Mouse (Mus musculus) embryonic facial prominence, embryonic 14.5 days (tissue): ENCODE results near the gene Slc2a5. TPM values are rescaled to one million over a fixed set of nuclear protein-coding genes. Genes with fewer than 3 reads are reported as not detected.

ENCODE experiments used
- ATAC-seq: fragments of 200-750 bp; cut with Nextera tagmentation; 2 replicates; pipeline ENCODE4 v1.8.0; 2017; ENCODE audit warnings: low read depth, moderate number of reproducible peaks, moderate TSS enrichment
- DNase-seq: peaks from one replicate; pipeline ENCODE4 v3.0.0-alpha.2; 2015; ENCODE audit warnings: low spot score
- H3K27ac ChIP-seq: fragments of 300-500 bp; sonication (generic); replicated peaks from 2 replicates; pipeline ENCODE4 v1.5.1; 2014; ENCODE audit warnings: low read depth, mild to moderate bottlenecking, low read length, moderate library complexity
- H3K27me3 ChIP-seq: fragments of 300-500 bp; sonication (generic); replicated peaks from 2 replicates; pipeline ENCODE4 v1.6.1; 2014; ENCODE audit warnings: low read length; ENCODE audit not compliant: control insufficient read depth, insufficient read depth
- H3K36me3 ChIP-seq: fragments of 300-500 bp; sonication (generic); 2 replicates; pipeline ENCODE4 v1.6.1; 2014; ENCODE audit warnings: low read length, mixed read lengths; ENCODE audit not compliant: control insufficient read depth, insufficient read depth
- H3K4me1 ChIP-seq: fragments of 300-500 bp; sonication (generic); 2 replicates; pipeline ENCODE4 v1.6.1; 2014; ENCODE audit warnings: antibody characterized with exemption, low read length; ENCODE audit not compliant: control insufficient read depth, insufficient read depth
- H3K4me2 ChIP-seq: fragments of 300-500 bp; sonication (generic); 2 replicates; pipeline ENCODE4 v1.6.1; 2014; ENCODE audit warnings: low read depth, mild to moderate bottlenecking, low read length, moderate library complexity, mixed read lengths
- H3K4me3 ChIP-seq: fragments of 300-500 bp; sonication (generic); 2 replicates; pipeline ENCODE4 v1.5.1; 2014; ENCODE audit warnings: low read depth, mild to moderate bottlenecking, low read length
- H3K9ac ChIP-seq: fragments of 300-500 bp; sonication (generic); 2 replicates; pipeline ENCODE4 v1.6.1; 2014; ENCODE audit warnings: low read depth, mild to moderate bottlenecking, low read length, moderate library complexity, mixed read lengths
- H3K9me3 ChIP-seq: fragments of 300-500 bp; sonication (generic); 2 replicates; pipeline ENCODE4 v1.6.1; 2016; ENCODE audit warnings: low read length; ENCODE audit not compliant: control insufficient read depth
- WGBS: fragments of 180-500 bp; shearing (Covaris S2); extraction: QIAGEN DNeasy Blood & Tissue Kit; methylation state at CpG from one replicate; pipeline ENCODE4 v1.1.7; 2014; 5-methylcytosine and 5-hydroxymethylcytosine counted together
- polyA plus RNA-seq: library from polyadenylated mRNA; unstranded; fragments of >200 nt; fragmentation: Nextera tagmentation; extraction: Ambion mirVana; gene quantifications from 2 replicates; pipeline ENCODE4 v1.2.1, GENCODE M21; 2014

Gene Slc2a5
- polyA plus RNA-seq, 1 experiment from 2014 or later: 3.5 TPM

DNA sequence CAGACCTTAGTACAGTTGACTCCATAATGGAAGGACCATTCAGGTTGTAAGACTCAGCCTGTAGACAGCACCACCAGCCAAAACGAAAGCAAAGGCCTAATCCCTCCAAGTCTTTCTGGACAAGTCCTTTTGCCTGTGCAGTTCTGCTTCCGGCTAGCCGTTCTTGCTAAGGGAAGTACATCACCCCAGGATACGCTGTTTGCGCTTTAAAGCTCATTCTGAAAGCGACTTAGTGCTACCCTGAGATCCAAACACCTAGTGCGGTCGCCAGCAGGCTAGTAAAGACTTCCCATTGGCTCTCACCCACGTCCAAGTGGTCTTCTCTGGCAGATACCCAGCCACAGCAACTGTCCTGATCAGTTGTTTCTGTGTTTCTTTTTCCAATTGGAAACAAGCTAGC lies 8.7 kb upstream of the Slc2a5 start:
- WGBS: 70% methylated on average over 9 of the region's 9 CpGs
- no peaks in the 10 kb centered on the region for H3K9me3 ChIP-seq
- ATAC-seq (no peak), DNase-seq (no peak)
- no peak overlapping the region for H3K4me2 ChIP-seq
- H3K27me3 ChIP-seq: no peaks in the 10 kb centered on the region
- no peak overlapping the region for H3K27ac ChIP-seq
- H3K4me3 ChIP-seq: no peak overlapping the region
- H3K36me3 ChIP-seq: no peaks in the 10 kb centered on the region
- no peak overlapping the region for H3K9ac ChIP-seq
- H3K4me1 ChIP-seq: no peaks in the 10 kb centered on the region; the same call in 1 of the 2 replicates

DNA sequence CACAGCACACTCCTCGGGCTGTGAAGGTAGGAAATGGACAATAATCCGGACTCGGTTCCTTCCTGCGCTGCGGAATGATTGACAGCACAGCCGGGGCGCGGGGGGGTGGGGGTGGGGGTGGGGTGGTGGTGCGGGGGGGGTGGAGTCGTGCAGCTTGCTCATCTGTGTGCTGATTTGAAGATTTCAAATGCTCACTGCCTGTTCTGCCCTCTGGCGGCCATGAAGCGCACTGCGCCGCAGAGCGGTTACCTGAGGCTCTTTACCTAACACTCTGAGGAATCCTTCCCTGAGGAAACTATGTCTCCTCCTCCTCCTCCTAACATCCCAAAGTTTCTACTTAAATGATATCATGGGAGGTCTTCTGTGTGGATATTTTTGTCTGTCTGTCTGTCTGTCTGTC lies 6.2 kb upstream of the Slc2a5 start:
- H3K27me3 ChIP-seq: no peaks in the 10 kb centered on the region

DNA sequence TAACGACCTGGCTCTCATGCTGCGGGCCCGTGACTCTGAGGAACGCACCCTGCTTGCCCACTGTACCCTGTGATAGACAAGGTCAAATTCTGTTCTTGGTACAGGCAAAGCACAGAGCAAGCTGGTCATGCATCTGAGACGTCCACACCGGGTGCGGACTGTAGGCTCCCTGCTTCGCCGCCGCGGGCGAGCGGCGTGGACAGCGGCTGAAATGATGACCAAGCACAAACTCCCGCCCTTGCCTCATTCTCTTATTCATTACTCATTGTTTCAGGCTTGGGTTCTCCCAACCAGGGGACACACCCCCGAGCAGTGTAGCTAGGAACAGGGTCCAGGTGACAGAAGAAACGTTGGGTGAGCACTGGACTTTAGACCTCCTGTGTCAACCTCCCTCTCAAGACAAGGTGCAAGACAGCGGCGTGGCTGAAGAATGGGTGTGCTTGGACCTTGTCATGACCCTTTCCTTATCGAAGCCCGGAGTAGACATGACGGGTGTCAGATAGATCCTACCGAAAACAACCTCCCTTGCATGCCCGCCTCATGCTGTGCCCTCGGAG lies 4.5 kb upstream of the Slc2a5 start:
- Histone ChIP-seq H3K4me2 (no peak overlapping the region), H3K4me1 (peaks cover 1% of the 10 kb centered on the region; the same call in 1 of the 2 replicates), H3K4me3 (no peak overlapping the region), H3K27ac (no peak overlapping the region), H3K9ac (no peak overlapping the region), H3K9me3 (no peaks in the 10 kb centered on the region), H3K36me3 (no peaks in the 10 kb centered on the region), H3K27me3 (no peaks in the 10 kb centered on the region)
- no peak for DNase-seq
- 91% methylated on average over 26 of the region's 26 CpGs for WGBS
- no peak for ATAC-seq

More for the DNA sequence above, 6.2 kb upstream of the Slc2a5 start:
- H3K9me3 ChIP-seq: no peaks in the 10 kb centered on the region
- H3K36me3 ChIP-seq: no peaks in the 10 kb centered on the region
- 11% methylated on average over 7 of the region's 15 CpGs for WGBS
- peak overlapping the region; percentile 37 for H3K4me2 ChIP-seq
- H3K4me1 ChIP-seq: no peaks in the 10 kb centered on the region; the same call in 1 of the 2 replicates
- H3K27ac ChIP-seq: no peak overlapping the region
- DNase-seq (no peak), ATAC-seq (no peak)
- no peak overlapping the region for H3K9ac ChIP-seq
- no peak overlapping the region for H3K4me3 ChIP-seq

DNA sequence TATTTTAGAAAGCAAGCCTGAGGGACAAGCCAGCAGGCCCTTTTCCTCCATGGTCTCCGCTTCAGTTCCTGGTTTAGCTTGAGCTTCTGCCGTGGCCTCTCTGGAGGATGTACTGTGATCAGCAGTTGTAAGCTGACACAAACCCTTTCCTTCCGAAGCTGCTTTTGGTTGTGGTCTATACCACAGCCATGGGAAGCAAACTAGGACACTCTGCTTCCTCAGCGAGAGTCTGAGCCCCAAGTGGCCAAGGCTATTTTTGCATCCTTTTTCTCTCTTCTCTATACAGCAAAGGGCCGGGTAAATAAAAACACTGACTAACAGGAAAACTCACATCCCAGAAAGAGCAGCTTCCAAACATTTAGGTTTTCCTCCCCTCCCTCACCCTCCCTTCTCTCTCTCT lies 1.8 kb upstream of the Slc2a5 start:
- 32% methylated on average over 5 of the region's 5 CpGs for WGBS
- H3K27me3 ChIP-seq: no peaks in the 10 kb centered on the region
- peaks cover 4% of the 10 kb centered on the region; the same call in 1 of the 2 replicates for H3K4me1 ChIP-seq
- DNase-seq (peak; percentile 41), ATAC-seq (peak; percentile 26)
- H3K9ac ChIP-seq: no peak overlapping the region
- H3K27ac ChIP-seq: no peak overlapping the region
- no peaks in the 10 kb centered on the region for H3K9me3 ChIP-seq
- H3K4me3 ChIP-seq: no peak overlapping the region
- H3K4me2 ChIP-seq: no peak overlapping the region
- H3K36me3 ChIP-seq: no peaks in the 10 kb centered on the region

DNA sequence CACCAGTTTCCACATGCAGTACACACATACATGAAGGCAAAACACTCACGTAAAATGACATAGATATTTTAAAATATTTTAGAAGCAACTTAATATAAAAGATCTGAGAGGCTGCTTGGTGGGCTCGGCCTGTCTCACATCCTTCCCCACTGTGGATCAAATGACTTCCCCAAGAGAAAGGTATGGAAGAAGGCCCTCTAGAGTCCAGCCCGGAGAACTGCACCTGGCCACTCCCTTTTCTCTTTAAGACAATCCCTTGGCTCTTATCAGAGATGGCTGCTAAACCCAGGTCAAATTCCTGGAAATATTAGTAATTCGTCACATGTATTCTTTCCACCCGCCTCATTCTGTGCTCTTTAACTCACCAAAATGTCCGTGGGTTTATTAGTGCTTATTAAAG lies 920 bp upstream of the Slc2a5 start:
- H3K9me3 ChIP-seq: no peaks in the 10 kb centered on the region
- no peak overlapping the region for H3K9ac ChIP-seq
- ATAC-seq (no peak), DNase-seq (no peak)
- no peak overlapping the region for H3K4me3 ChIP-seq
- no peaks in the 10 kb centered on the region for H3K36me3 ChIP-seq
- no peak overlapping the region for H3K27ac ChIP-seq
- no peak overlapping the region for H3K4me2 ChIP-seq
- no peaks in the 10 kb centered on the region for H3K27me3 ChIP-seq
- WGBS: 67% methylated on average over 6 of the region's 6 CpGs
- 0 out of 2 replicates have a peak, but pooled peaks cover 4% of the 10 kb centered on the region for H3K4me1 ChIP-seq

DNA sequence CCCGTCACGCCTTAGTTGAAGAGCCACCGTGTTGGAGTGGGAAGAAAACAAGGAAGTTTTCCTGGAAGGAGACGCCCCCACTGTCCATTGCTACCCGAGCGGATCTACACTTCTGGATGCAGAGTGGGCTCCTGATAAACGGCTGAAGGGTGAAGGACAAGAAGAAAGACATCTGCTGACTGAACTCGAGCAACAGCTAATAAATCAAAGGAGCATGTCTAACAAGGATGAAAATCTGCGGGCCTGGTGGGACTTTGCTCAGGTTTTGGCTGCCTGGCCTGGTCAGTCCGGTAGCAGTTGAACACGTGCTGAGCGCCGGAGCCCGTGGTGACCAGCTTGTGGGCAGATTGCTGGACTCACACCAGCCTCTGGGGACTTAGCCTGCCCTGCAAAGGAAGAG lies 557 bp downstream of the Slc2a5 start:
- H3K36me3 ChIP-seq: no peaks in the 10 kb centered on the region
- H3K27me3 ChIP-seq: no peaks in the 10 kb centered on the region
- ATAC-seq (no peak), DNase-seq (no peak)
- 51% methylated on average over 14 of the region's 14 CpGs for WGBS
- peak overlapping the region; percentile 43 for H3K4me2 ChIP-seq
- H3K9ac ChIP-seq: no peak overlapping the region
- no peaks in the 10 kb centered on the region for H3K9me3 ChIP-seq
- H3K4me3 ChIP-seq: no peak overlapping the region
- no peak overlapping the region for H3K27ac ChIP-seq
- H3K4me1 ChIP-seq: 0 out of 2 replicates have a peak, but pooled peaks cover 4% of the 10 kb centered on the region

DNA sequence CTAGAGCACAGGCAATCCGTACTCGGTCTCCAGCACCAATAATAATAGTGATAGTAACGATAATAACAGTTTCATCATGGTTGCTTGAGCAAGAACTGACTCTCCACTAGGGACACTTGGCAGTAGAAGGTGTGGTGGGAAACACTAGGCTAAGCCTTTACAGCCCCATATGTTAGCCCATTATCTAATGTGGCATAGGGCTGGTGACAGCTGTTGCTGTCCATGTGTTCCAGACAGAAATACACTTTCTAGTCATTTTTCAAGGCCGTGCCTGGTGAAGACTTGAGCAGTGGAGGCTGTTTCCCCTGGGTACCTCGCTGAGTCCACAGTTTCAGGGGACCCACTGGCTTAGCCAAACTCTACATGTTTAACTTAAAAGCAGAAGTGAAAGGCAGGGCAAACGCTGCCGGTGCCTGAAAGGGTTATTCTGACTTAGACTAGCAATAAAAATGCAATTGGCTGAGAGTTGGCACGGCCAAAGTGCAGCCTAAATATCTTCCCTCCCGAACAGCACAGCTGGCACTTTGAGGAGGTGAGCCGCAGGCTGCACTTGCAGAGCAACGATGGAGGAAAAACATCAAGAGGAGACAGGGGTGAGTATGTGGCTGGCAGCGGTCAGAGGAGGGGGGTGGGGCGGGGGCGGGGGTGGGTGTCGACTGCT lies 1.2 kb downstream of the Slc2a5 start:
- WGBS: 49% methylated on average over 15 of the region's 15 CpGs
- DNase-seq: peak; percentile 64
- Histone ChIP-seq H3K9me3 (no peaks in the 10 kb centered on the region), H3K9ac (no peak overlapping the region), H3K4me1 (0 out of 2 replicates have a peak, but pooled peaks cover 4% of the 10 kb centered on the region), H3K27ac (no peak overlapping the region), H3K4me2 (0 out of 2 replicates have a peak overlapping the region, but pooled peaks have one; percentile 3), H3K36me3 (no peaks in the 10 kb centered on the region), H3K27me3 (no peaks in the 10 kb centered on the region), H3K4me3 (no peak overlapping the region)
- ATAC-seq: peak; percentile 35; the same call in 1 of the 2 replicates

DNA sequence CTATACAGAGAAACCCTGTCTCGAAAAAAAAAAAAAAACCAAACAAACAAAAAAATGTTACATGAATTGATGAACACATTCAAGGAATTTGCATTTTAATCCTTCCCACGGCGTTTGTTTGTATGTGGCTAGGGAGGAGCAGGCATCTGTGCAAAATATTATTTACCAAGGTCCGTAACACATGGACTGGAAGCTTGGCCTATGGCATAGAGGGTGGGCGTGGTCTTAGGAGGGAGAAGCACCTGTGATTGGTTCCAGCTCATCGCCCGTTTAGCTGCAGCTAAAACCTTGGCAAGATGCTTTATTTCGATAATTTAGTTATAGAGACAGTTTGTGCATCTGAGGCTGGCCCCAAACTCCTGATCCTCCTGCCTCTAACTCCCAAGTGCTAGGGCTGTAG lies 2.3 kb downstream of the Slc2a5 start:
- Histone ChIP-seq H3K9ac (no peak overlapping the region), H3K9me3 (no peaks in the 10 kb centered on the region), H3K4me1 (0 out of 2 replicates have a peak, but pooled peaks cover 4% of the 10 kb centered on the region), H3K4me3 (no peak overlapping the region), H3K4me2 (no peak overlapping the region), H3K27ac (no peak overlapping the region), H3K36me3 (no peaks in the 10 kb centered on the region), H3K27me3 (no peaks in the 10 kb centered on the region)
- no peak for DNase-seq
- WGBS: 76% methylated on average over 8 of the region's 8 CpGs
- ATAC-seq: no peak

DNA sequence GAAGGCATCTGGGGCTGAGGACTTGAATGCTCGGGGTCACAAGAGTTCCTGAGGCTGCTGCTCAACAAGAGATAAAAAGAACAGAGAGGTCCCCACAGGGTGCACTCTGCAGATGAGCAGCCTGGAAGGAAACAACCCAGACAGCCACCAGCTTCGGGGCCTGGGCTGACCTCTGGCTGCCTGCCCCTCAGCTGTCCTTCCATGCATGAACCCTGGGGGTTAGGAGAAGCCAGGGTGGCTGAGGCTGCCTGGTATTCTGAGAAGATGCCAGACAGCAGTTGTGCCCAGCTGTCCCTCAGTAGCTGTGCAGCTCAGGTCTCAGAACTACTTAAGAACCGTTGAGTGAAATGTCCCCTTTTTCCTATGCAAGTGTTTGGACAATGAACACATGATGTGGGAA lies 3.4 kb downstream of the Slc2a5 start:
- Histone ChIP-seq H3K4me2 (no peak overlapping the region), H3K4me1 (0 out of 2 replicates have a peak, but pooled peaks cover 4% of the 10 kb centered on the region), H3K9me3 (no peaks in the 10 kb centered on the region), H3K36me3 (no peaks in the 10 kb centered on the region), H3K9ac (no peak overlapping the region), H3K4me3 (no peak overlapping the region), H3K27ac (no peak overlapping the region), H3K27me3 (no peaks in the 10 kb centered on the region)
- 67% methylated on average over 3 of the region's 3 CpGs for WGBS
- peak; percentile 50 for DNase-seq
- peak; percentile 27; the same call in 1 of the 2 replicates for ATAC-seq
